ENCODE assay signal across 10 mouse cellular contexts in genomic region chr4:109281946-109282345, GRCm38 (mm10). TPM values are rescaled to one million over a fixed set of nuclear protein-coding genes. Genes with fewer than 3 reads are reported as not detected.
A peak's percentile ranks its signal among the peaks of the same experiment; 100 is the strongest.
DNase-seq lines count a peak whose midpoint lies in the region; ATAC-seq and TF ChIP-seq lines count a peak whose summit lies in the region.
"Had no signal": no experiment of that assay in that cellular context is flagged by ENCODE, and none has a peak within 500 bp of the region (broad histone marks: within the 10 kb centered on the region; RNA-seq: fewer than 3 reads in every experiment).

No protein-coding gene starts in this region.

- peak overlapping the region; percentile 88 for H3K4me3 ChIP-seq in erythroblast, embryonic 14.5 days (replicated peaks)
- H3K4me3 ChIP-seq in kidney, embryonic 15.5 days (replicated peaks), result 0 out of 2 replicates have a peak overlapping the region, but pooled peaks have one; percentile 77
- H3K4me3 ChIP-seq in MEL (ENCODE audit: control insufficient read depth in 1 of 2, insufficient read depth in 1 of 2, low read depth in 2 of 2, low read length in 2 of 2), result peak overlapping the region in 1 of 2 experiments; percentile 83; a peak in 3 of 4 replicates
- peak overlapping the region; percentile 62; the same call in 1 of the 2 replicates for H3K4me3 ChIP-seq in macrophage (ENCODE audit: inconsistent target)

- no peak overlapping the region for H3K27ac ChIP-seq in kidney, embryonic 15.5 days
- H3K27ac ChIP-seq in MEL (ENCODE audit: control insufficient read depth, low read depth, low read length), result no peak overlapping the region
- no peak overlapping the region for H3K27ac ChIP-seq in macrophage

- H3K79me2 ChIP-seq in MEL (ENCODE audit: control insufficient read depth, insufficient read depth, low read length, poor library complexity) (peaks cover 25% of the 10 kb centered on the region), macrophage (ENCODE audit: inconsistent target) (peaks cover 63% of the 10 kb centered on the region)

- H3K27me3 ChIP-seq in erythroblast, embryonic 14.5 days (ENCODE audit: control insufficient read depth), result no peaks in the 10 kb centered on the region
- no peaks in the 10 kb centered on the region for H3K27me3 ChIP-seq in kidney, embryonic 15.5 days
- no peaks in the 10 kb centered on the region for H3K27me3 ChIP-seq in MEL (ENCODE audit: control insufficient read depth in 1 of 2, insufficient read depth in 2 of 2, low read length in 2 of 2)

- peaks cover 50% of the 10 kb centered on the region for H3K4me1 ChIP-seq in erythroblast, embryonic 14.5 days (ENCODE audit: control insufficient read depth)
- H3K4me1 ChIP-seq in kidney, embryonic 15.5 days, result peaks cover 26% of the 10 kb centered on the region
- peaks cover 11% of the 10 kb centered on the region in 2 experiments for H3K4me1 ChIP-seq in MEL (ENCODE audit: control insufficient read depth in 1 of 2, insufficient read depth in 2 of 2, low read length in 2 of 2)

- no peak for ATAC-seq in erythroblast, adult 5-6 weeks (replicated peaks; ENCODE audit: low FRiP score, poor library complexity, severe bottlenecking)
- ATAC-seq in kidney, embryonic 15.5 days (replicated peaks; ENCODE audit: low FRiP score), result no peak

- WGBS in kidney, embryonic 15.5 days, result 81% methylated on average over 1 of the region's 1 CpGs
- WGBS in macrophage (ENCODE audit: missing documents), result 93% methylated on average over 1 of the region's 1 CpGs

- no peak for TF ChIP-seq POLR2A in MEL (IDR thresholded peaks at IDR 0.05; ENCODE audit: control insufficient read depth in 1 of 2, insufficient read depth in 1 of 2, low read depth in 1 of 2, low read length in 2 of 2, poor library complexity in 1 of 2)

- no peak overlapping the region for H3K4me2 ChIP-seq in kidney, embryonic 15.5 days

- no peak for TF ChIP-seq RAD21 in MEL (IDR thresholded peaks at IDR 0.05; ENCODE audit: low read depth, low read length)

- TF ChIP-seq EP300 in MEL (IDR thresholded peaks at IDR 0.05; ENCODE audit: low read depth in 1 of 2, low read length in 2 of 2), result no peak

- no peak for TF ChIP-seq CTCF in MEL (IDR thresholded peaks at IDR 0.05 in 2 of 3, conservative IDR thresholded peaks at IDR 0.05 in 1 of 3; ENCODE audit: control insufficient read depth in 1 of 3, insufficient read depth in 1 of 3, low read depth in 2 of 3, low read length in 3 of 3, poor library complexity in 1 of 3, severe bottlenecking in 1 of 3)

- H3K36me3 ChIP-seq in erythroblast, embryonic 14.5 days (ENCODE audit: control insufficient read depth), result peaks cover 31% of the 10 kb centered on the region
- no peaks in the 10 kb centered on the region for H3K36me3 ChIP-seq in kidney, embryonic 15.5 days
- H3K36me3 ChIP-seq in MEL (ENCODE audit: control insufficient read depth in 1 of 2, insufficient read depth in 2 of 2, low read length in 2 of 2) (peaks cover 0 to 18% of the 10 kb centered on the region in 2 experiments; a peak in 3 of 4 replicates), macrophage (ENCODE audit: inconsistent target) (no peaks in the 10 kb centered on the region)

- no peak overlapping the region for H3K9ac ChIP-seq in kidney, embryonic 15.5 days
- no peak overlapping the region for H3K9ac ChIP-seq in MEL (ENCODE audit: control insufficient read depth, low read depth, low read length, poor library complexity, severe bottlenecking)

- intact Hi-C loops in gastrocnemius, postnatal 14 days (cut with DNase I; ENCODE audit: low total_unique reads), result no loop called here

- DNase-seq in kidney, postnatal 36 days, result no peak
- peak; percentile 53 for DNase-seq in MEL (ENCODE audit: low read depth, low spot score)
- no peak for DNase-seq in gastrocnemius, postnatal 14 days
- no peak for DNase-seq in gastrocnemius, postnatal 10 days
- DNase-seq: kidney, adult 9 months; spleen, adult 18-20 months had no signal

- no peaks in the 10 kb centered on the region for H3K9me3 ChIP-seq in erythroblast, embryonic 14.5 days (ENCODE audit: control insufficient read depth, low read length)
- H3K9me3 ChIP-seq in kidney, embryonic 15.5 days (replicated peaks), result no peaks in the 10 kb centered on the region
- no peaks in the 10 kb centered on the region for H3K9me3 ChIP-seq in MEL (replicated peaks; ENCODE audit: insufficient read depth, low read length)

TF ChIP-seq in MEL, 35 proteins besides CTCF, POLR2A, EP300 and RAD21:
- no peak for TF ChIP-seq MYB (IDR thresholded peaks at IDR 0.05; ENCODE audit: low read depth, low read length)
- TF ChIP-seq GABPA (IDR thresholded peaks at IDR 0.05; ENCODE audit: low read depth, low read length), result no peak

RNA-seq across cellular contexts. Expression of gene Eps15, which starts 1.9 kb away (rescaled TPM):
- polyA plus RNA-seq in erythroblast, embryonic 14.5 days (2012), result 1.2 TPM in 2 replicates
- 62.3 and 67.7 TPM in 2 replicates for total RNA-seq in erythroblast, adult 5-6 weeks (2015; ENCODE audit: low replicate concordance)
- total RNA-seq in erythroblast, adult 5-6 weeks (2017; ENCODE audit: low replicate concordance), result 53.4 and 81.4 TPM in 2 replicates
- 37.8 and 40.6 TPM in 2 replicates for polyA plus RNA-seq in kidney, embryonic 15.5 days (2015; fragmentation: Nextera tagmentation; extraction: Ambion mirVana)
- total RNA-seq in MEL (2012; rRNA removed), result 19.7 and 21.6 TPM in 2 replicates
- polyA plus RNA-seq in MEL (2012; ENCODE audit: insufficient read depth in 1 of 2, insufficient read length in 2 of 2, low read depth in 1 of 2, low replicate concordance in 2 of 2, missing spikeins in 1 of 2), result 100 to 1,000 TPM in 1 of 2 experiments, 10 to 100 TPM in 1; 53.3 to 107 TPM
- 100 to 1,000 TPM; 139 to 365 (median 207) TPM for total RNA-seq in macrophage (2018; cell fraction: chromatin; rRNA removed)
- 100 to 1,000 TPM in 13 of 26 experiments, 10 to 100 TPM in 13; 78.0 to 151 (median 106) TPM for total RNA-seq in macrophage (2018; cell fraction: cytosol; rRNA removed)
- total RNA-seq in macrophage (2018; cell fraction: nucleus; rRNA removed), result 100 to 1,000 TPM in 23 of 26 experiments, 10 to 100 TPM in 3; 86.4 to 258 (median 131) TPM
- polyA plus RNA-seq in macrophage (2018), result 96.6 to 124 TPM (median 102 TPM) in 3 replicates
- total RNA-seq in gastrocnemius, postnatal 14 days (2021), result 10 to 100 TPM; 39.2 to 48.1 TPM
- 10 to 100 TPM; 50.4 to 53.8 TPM for total RNA-seq in gastrocnemius, postnatal 10 days (2021)

RNA-seq across cellular contexts. Expression of gene Calr4, which starts 47.7 kb away (rescaled TPM):
- polyA plus RNA-seq in erythroblast, embryonic 14.5 days (2012), result not detected in 2 replicates
- total RNA-seq in erythroblast, adult 5-6 weeks (2015; ENCODE audit: low replicate concordance), result not detected in 2 replicates
- not detected in 2 replicates for total RNA-seq in erythroblast, adult 5-6 weeks (2017; ENCODE audit: low replicate concordance)
- 0.27 and 0.29 TPM in 2 replicates for polyA plus RNA-seq in kidney, embryonic 15.5 days (2015; fragmentation: Nextera tagmentation; extraction: Ambion mirVana)
- not detected in 2 replicates for total RNA-seq in MEL (2012; rRNA removed)
- polyA plus RNA-seq in MEL (2012; ENCODE audit: insufficient read depth in 1 of 2, insufficient read length in 2 of 2, low read depth in 1 of 2, low replicate concordance in 2 of 2, missing spikeins in 1 of 2) (under 1 TPM in 1 of 2 experiments, not detected in 1; 0.04 TPM), macrophage (2018) (0.15 TPM in 1 of 3 replicates, not detected in the others)
- total RNA-seq in macrophage (2018; cell fraction: chromatin; rRNA removed), result 1 to 10 TPM in 1 of 26 experiments, under 1 TPM in 5, not detected in 20; 0.49 to 1.1 (median 0.75) TPM
- total RNA-seq in macrophage (2018; cell fraction: cytosol; rRNA removed), result not detected
- total RNA-seq in macrophage (2018; cell fraction: nucleus; rRNA removed), result under 1 TPM in 3 of 26 experiments, not detected in 23; 0.35 to 0.66 (median 0.48) TPM
- total RNA-seq in gastrocnemius, postnatal 14 days (2021), result under 1 TPM in 1 of 2 experiments, not detected in 1; 0.12 TPM
- total RNA-seq in gastrocnemius, postnatal 10 days (2021), result not detected
